Mouse (Mus musculus) bone marrow, adult 2 months (tissue): ENCODE data around the gene Ankrd9. TPM values are rescaled to one million over a fixed set of nuclear protein-coding genes. Genes with fewer than 3 reads are reported as not detected.

Source experiments
- H3K27ac ChIP-seq: fragments of 200-500 bp; 2 replicates; pipeline ENCODE4 v1.5.1; 2012; ENCODE audit warnings: low read depth, mild to moderate bottlenecking, control low read depth, inconsistent platforms, low read length; ENCODE audit not compliant: control insufficient read depth, poor library complexity, insufficient read depth
- H3K4me1 ChIP-seq: fragments of 200-500 bp; 2 replicates; pipeline ENCODE4 v1.6.1; 2011; ENCODE audit warnings: low read length; ENCODE audit not compliant: control insufficient read depth, insufficient read depth
- H3K4me3 ChIP-seq: fragments of 200-500 bp; replicated peaks from 2 replicates; pipeline ENCODE3; 2011; ENCODE audit warnings: mild to moderate bottlenecking, low read depth, low read length, control low read depth; ENCODE audit not compliant: control insufficient read depth
- CTCF ChIP-seq: fragments of 200-500 bp; IDR thresholded peaks from 2 replicates; pipeline ENCODE4 v1.5.1; 2011; ENCODE audit warnings: low read length, control low read depth; ENCODE audit not compliant: control insufficient read depth, insufficient read depth
- POLR2A ChIP-seq: fragments of 200-500 bp; IDR thresholded peaks from 2 replicates; pipeline ENCODE4 v1.6.1; 2011; ENCODE audit warnings: low read depth, mild to moderate bottlenecking, control low read depth, low read length, borderline replicate concordance; ENCODE audit not compliant: control insufficient read depth
- WGBS: fragments of 180-500 bp; shearing (Covaris S2); methylation state at CpG from one replicate; pipeline ENCODE4 v1.1.7; 2018; 5-methylcytosine and 5-hydroxymethylcytosine counted together
- polyA plus RNA-seq: library from polyadenylated mRNA; stranded (reverse); fragments of >200 nt; gene quantifications from 2 replicates; pipeline ENCODE4 v1.2.4, GENCODE M21; 2011; ENCODE audit warnings: low replicate concordance; ENCODE audit not compliant: missing spikeins, insufficient read depth, insufficient read length

Gene Ankrd9
- polyA plus RNA-seq, 1 experiment = 28.6 TPM

DNA sequence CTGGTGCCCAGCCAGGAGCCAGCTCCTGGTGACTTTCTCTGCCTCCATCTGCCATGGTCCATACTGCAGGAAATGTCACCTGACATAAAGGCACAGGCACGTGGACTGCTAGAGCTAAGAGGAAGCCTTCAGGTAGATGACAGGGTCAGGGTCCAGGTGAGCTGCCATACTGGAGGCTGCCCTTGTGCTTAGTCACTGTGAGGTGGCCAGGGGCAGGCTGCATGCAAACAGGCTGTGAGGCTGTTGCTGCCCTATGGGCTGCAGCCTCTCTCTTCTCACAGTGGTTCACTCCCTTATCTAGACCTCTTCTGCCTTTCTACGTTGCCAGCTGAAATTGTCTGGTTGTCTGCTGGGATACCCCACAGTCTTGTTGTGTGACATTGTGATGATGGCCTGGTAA lies 11.7 kb downstream of the Ankrd9 start:
- TF ChIP-seq CTCF (no peak), POLR2A (no peak)
- WGBS = 81% methylated on average over 2 of the region's 2 CpGs
- no peak overlapping the region for H3K27ac ChIP-seq
- no peaks in the 10 kb centered on the region; the same call in 1 of the 2 replicates for H3K4me1 ChIP-seq
- H3K4me3 ChIP-seq = no peak overlapping the region

DNA sequence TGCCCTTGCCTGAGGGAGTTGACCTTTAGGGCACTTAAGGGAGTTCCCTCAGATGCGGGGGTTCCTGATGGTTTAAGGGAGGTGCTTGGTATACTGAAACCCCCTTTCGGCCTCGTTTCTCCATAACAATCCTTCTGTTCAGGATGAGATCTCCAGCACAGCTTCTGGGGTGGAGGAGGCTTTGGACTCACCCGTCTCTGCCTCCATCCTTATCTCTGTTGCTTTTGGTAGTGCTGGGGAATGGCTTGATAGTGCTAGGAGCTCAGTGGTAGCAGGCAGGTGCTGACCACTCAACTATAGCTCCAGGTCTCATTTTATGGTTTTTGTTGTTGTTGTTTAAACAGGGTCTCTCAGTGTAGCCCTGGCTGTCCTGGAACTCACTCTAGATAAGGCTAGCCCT lies 12.8 kb downstream of the Ankrd9 start:
- no peak overlapping the region for H3K4me3 ChIP-seq
- TF ChIP-seq POLR2A = no peak
- no peak for TF ChIP-seq CTCF
- H3K27ac ChIP-seq = peak overlapping the region; percentile 31; the same call in 1 of the 2 replicates
- 78% methylated on average over 4 of the region's 4 CpGs for whole genome bisulfite sequencing
- H3K4me1 ChIP-seq = peaks cover 2% of the 10 kb centered on the region

DNA sequence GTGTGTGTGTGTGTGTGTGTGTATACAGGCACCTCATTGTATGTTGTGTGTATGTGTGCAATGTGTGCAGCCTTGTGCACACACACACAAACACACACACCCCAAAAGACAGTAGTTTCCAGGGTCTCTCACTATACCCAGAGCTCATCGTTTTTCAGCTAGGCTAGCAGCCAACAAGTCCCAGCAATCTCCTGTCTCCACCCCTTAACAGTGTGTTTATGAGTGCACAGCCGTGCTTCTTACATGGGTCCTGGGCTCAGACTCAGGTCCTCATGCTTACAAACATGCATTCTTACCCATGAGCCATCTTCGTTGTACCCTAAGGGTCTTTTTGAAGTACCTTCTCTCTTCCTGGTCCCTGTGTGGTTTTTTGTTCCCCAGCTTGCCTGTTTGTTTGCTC lies 13.3 kb downstream of the Ankrd9 start:
- WGBS = 60% methylated on average over 3 of the region's 3 CpGs
- Histone ChIP-seq H3K27ac (no peak overlapping the region), H3K4me1 (peaks cover 2% of the 10 kb centered on the region), H3K4me3 (no peak overlapping the region)
- TF ChIP-seq POLR2A (no peak), CTCF (no peak)

DNA sequence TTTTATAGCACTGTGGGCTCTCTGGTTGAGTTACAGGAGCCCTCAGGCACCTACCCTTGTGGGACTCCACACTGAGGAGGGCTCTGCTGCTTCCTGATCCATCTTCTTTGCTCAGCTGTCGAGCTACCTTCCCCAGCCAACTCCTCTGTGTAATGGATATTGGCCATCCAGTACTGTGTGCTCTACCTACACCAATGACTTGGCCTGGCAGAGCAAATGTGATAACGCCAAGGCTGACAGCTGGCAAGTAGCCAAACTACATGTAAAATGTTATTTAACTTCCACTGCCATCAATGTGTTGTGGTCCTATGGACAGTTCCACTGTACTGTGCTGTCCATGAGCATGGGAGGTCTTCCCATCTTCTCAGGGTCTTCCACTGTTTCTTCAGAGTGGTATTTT lies 16.9 kb downstream of the Ankrd9 start:
- Histone ChIP-seq H3K27ac (no peak overlapping the region), H3K4me3 (no peak overlapping the region), H3K4me1 (peaks cover 3% of the 10 kb centered on the region)
- no peak for TF ChIP-seq POLR2A
- TF ChIP-seq CTCF = no peak
- WGBS = 47% methylated on average over 2 of the region's 2 CpGs

DNA sequence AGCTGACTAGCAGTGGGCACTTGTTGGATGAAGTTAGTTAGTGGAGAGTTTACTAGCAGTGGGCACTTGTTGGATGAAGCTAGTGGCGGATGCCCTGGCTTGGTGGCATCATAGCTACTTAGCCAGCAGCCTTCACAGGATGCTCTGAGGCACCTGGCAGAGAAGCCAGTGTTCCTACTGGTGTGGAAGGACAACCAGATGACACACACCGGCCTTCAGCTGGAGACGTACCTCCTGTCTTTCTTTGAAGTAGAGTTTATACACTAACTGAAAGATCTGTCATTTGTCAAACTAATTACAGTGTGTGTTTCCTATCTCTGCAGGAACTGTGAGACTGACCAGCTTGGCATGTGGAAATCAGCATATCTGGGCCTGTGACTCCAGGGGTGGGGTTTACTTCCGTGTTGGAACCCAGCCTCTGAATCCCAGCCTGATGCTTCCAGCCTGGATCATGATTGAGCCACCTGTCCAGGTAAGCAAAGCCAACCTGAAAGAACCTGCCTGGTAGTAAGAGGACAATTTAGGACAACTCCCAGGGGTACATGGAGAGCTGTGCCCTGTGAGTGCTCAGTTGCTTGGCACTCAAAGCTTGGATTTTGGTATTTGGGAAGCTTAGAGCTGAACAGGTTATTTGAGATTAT lies 24.4 kb downstream of the Ankrd9 start:
- Histone ChIP-seq H3K4me3 (no peak overlapping the region), H3K27ac (no peak overlapping the region), H3K4me1 (peaks cover 4% of the 10 kb centered on the region)
- TF ChIP-seq POLR2A (no peak), CTCF (no peak)
- 88% methylated on average over 4 of the region's 4 CpGs for WGBS

DNA sequence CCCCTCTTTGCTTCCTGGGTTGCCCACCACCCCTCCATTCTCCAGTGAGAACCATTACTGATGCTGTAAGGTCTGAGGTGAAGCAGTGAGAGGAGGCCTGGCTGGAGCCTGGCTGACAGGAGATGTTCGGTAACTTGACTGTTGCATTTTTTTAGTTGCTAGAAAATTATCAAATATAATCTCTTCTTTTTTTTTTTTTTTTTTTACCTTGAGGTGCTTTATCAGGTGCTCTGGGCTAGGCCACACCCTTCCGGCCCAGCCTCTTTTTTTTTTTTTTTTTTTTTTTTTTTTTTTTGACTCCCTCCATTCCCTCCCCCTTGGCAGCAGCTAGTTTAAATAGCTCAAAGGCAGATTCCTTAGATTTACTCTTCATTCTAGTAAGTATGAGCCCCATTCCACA lies 24.9 kb downstream of the Ankrd9 start:
- H3K27ac ChIP-seq = no peak overlapping the region
- 64% methylated on average over 2 of the region's 2 CpGs for WGBS
- peaks cover 4% of the 10 kb centered on the region for H3K4me1 ChIP-seq
- TF ChIP-seq POLR2A (no peak), CTCF (no peak)
- no peak overlapping the region for H3K4me3 ChIP-seq

DNA sequence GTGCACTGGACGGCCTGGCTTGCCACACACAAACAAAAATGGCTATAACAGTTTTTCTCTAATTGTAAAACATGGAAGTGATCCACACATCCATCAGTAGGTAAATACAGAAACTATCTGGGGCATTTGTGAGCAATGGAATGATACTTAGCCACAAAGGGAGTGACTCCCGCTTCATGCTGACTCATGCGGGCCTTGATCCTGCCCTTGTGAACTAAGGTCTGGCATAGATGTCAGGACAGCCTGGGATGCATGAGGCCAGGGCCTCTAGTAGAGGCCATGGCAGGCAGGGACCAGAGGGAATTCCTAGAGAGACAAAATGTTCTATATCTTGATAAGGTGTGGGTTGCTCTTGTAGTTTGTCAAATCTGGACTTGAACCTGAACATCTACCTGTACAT lies 25.4 kb downstream of the Ankrd9 start:
- H3K27ac ChIP-seq = no peak overlapping the region
- H3K4me3 ChIP-seq = no peak overlapping the region
- WGBS = 87% methylated on average over 3 of the region's 3 CpGs
- peaks cover 4% of the 10 kb centered on the region for H3K4me1 ChIP-seq
- TF ChIP-seq CTCF (no peak), POLR2A (no peak)

DNA sequence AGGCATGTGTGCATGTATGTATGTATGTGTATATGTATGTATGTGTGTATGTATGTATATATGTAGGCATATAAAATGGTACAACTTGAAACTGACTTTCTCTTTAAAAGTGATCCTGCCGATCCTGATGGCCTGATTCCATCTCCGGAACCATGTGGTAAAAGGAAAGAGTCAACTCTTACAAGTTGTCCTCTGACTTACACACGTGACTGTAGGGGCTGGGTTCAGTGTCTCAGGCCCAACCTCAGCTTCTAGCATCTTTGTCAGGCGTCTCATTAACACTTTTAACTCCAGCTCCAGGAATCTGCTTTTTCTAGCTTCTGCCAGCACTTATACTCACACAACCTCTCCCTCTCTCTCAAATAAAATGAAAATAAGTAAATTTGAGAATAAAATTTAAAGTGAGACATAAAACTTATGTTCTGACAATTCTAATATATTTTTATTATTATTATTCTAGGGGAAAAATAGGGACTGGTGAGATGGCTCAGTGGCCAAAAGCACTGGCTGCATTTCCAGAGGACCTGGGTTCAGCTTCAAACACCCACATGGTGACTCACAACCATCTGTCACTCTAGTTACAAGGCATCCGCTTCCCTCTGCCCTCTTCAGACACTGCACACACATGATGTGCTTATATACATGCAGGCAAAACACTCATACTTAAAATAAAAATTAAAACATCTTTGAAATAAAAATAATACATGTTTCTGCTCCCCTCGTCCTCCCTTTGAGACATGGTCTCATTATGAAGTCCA lies 26.0 kb downstream of the Ankrd9 start:
- H3K4me1 ChIP-seq = peaks cover 4% of the 10 kb centered on the region
- WGBS = 90% methylated on average over 6 of the region's 6 CpGs
- H3K27ac ChIP-seq = no peak overlapping the region

More for the DNA sequence above, 26.0 kb downstream of the Ankrd9 start:
- TF ChIP-seq POLR2A = no peak
- no peak for TF ChIP-seq CTCF
- H3K4me3 ChIP-seq = no peak overlapping the region
